Comparison of ENCODE assay signal across 10 mouse cellular contexts in genomic region chr14:21087390-21088060, GRCm38 (mm10). TPM values are rescaled to one million over a fixed set of nuclear protein-coding genes. Genes with fewer than 3 reads are reported as not detected.
DNase-seq lines count a peak whose midpoint lies in the region; ATAC-seq and TF ChIP-seq lines count a peak whose summit lies in the region.
"Had no signal": no experiment of that assay in that cellular context is flagged by ENCODE, and none has a peak within 500 bp of the region (broad histone marks: within the 10 kb centered on the region; RNA-seq: fewer than 3 reads in every experiment).

No protein-coding gene starts in this region.

- WGBS in lung, embryonic 16.5 days = 58% methylated on average over 4 of the region's 4 CpGs
- 54% methylated on average over 4 of the region's 4 CpGs for WGBS in kidney, postnatal 0 days
- 42% methylated on average over 4 of the region's 4 CpGs for WGBS in stomach, embryonic 15.5 days

- no peak overlapping the region; the same call in 1 of the 2 replicates for H3K4me2 ChIP-seq in lung, embryonic 16.5 days (ENCODE audit: low read depth, low read length)
- no peak overlapping the region for H3K4me2 ChIP-seq in kidney, postnatal 0 days (ENCODE audit: low read length)
- 0 out of 2 replicates have a peak overlapping the region, but pooled peaks have one; percentile 4 for H3K4me2 ChIP-seq in stomach, embryonic 15.5 days

- no peaks in the 10 kb centered on the region for H3K36me3 ChIP-seq in lung, embryonic 16.5 days (ENCODE audit: control insufficient read depth, insufficient read depth, low read length)
- no peaks in the 10 kb centered on the region for H3K36me3 ChIP-seq in kidney, postnatal 0 days (ENCODE audit: insufficient read depth, low read length)
- no peaks in the 10 kb centered on the region for H3K36me3 ChIP-seq in stomach, embryonic 15.5 days

- no peak overlapping the region for H3K4me3 ChIP-seq in gastrocnemius, adult 2 months
- H3K4me3 ChIP-seq in lung, embryonic 16.5 days (ENCODE audit: low read length) = no peak overlapping the region
- no peak overlapping the region for H3K4me3 ChIP-seq in kidney, postnatal 0 days (replicated peaks; ENCODE audit: low read depth, low read length)
- no peak overlapping the region for H3K4me3 ChIP-seq in stomach, embryonic 15.5 days (replicated peaks)

- intact Hi-C loops in gastrocnemius, adult 2 months (cut with DNase I) = no loop called here

- ATAC-seq in lung, embryonic 16.5 days (ENCODE audit: low read depth) = no peak
- no peak for ATAC-seq in kidney, postnatal 0 days (replicated peaks; ENCODE audit: low FRiP score, low read depth)
- no peak for ATAC-seq in stomach, embryonic 15.5 days (ENCODE audit: insufficient read depth, low FRiP score, low read depth)

- DNase-seq in gastrocnemius, adult 2 months = no peak
- no peak for DNase-seq in gastrocnemius, adult 18-20 months (ENCODE audit: low spot score)
- DNase-seq in lung, postnatal 25 days (ENCODE audit: low spot score) = no peak
- DNase-seq in kidney, postnatal 0 days (ENCODE audit: low spot score) = peak; percentile 42
- no peak for DNase-seq in cerebellum, adult 18-20 months
- DNase-seq in gastrocnemius, adult 8-10 months (ENCODE audit: low spot score in 2 of 2) = no peak
- DNase-seq: cerebellum, adult 8-10 months; right cerebral cortex, postnatal 4 days had no signal

- H3K9me3 ChIP-seq in lung, embryonic 16.5 days (ENCODE audit: control insufficient read depth, low read length) = no peaks in the 10 kb centered on the region
- H3K9me3 ChIP-seq in kidney, postnatal 0 days (replicated peaks; ENCODE audit: low read length) = no peaks in the 10 kb centered on the region
- no peaks in the 10 kb centered on the region for H3K9me3 ChIP-seq in stomach, embryonic 15.5 days

- H3K27me3 ChIP-seq in lung, embryonic 16.5 days (ENCODE audit: control insufficient read depth, insufficient read depth, low read depth, low read length) = no peaks in the 10 kb centered on the region
- H3K27me3 ChIP-seq in kidney, postnatal 0 days (ENCODE audit: insufficient read depth, low read length) = no peaks in the 10 kb centered on the region
- H3K27me3 ChIP-seq in stomach, embryonic 15.5 days (replicated peaks) = no peaks in the 10 kb centered on the region

- peak overlapping the region; percentile 82 for H3K27ac ChIP-seq in gastrocnemius, adult 2 months
- peak overlapping the region; percentile 66 for H3K27ac ChIP-seq in lung, embryonic 16.5 days (ENCODE audit: low read length)
- peak overlapping the region; percentile 80 for H3K27ac ChIP-seq in kidney, postnatal 0 days
- peak overlapping the region; percentile 65 for H3K27ac ChIP-seq in stomach, embryonic 15.5 days

- TF ChIP-seq CTCF in gastrocnemius, adult 2 months (IDR thresholded peaks at IDR 0.05) = no peak
- no peak for TF ChIP-seq CTCF in kidney, postnatal 0 days (IDR thresholded peaks at IDR 0.05; ENCODE audit: low read depth)

- 0 out of 2 replicates have a peak overlapping the region, but pooled peaks have one; percentile 37 for H3K9ac ChIP-seq in lung, embryonic 16.5 days (ENCODE audit: low read length)
- 0 out of 2 replicates have a peak overlapping the region, but pooled peaks have one; percentile 25 for H3K9ac ChIP-seq in kidney, postnatal 0 days (ENCODE audit: low read depth, low read length)
- H3K9ac ChIP-seq in stomach, embryonic 15.5 days = no peak overlapping the region

- peaks cover 26% of the 10 kb centered on the region for H3K4me1 ChIP-seq in lung, embryonic 16.5 days (replicated peaks; ENCODE audit: control insufficient read depth, insufficient read depth, low read length)
- H3K4me1 ChIP-seq in kidney, postnatal 0 days (replicated peaks; ENCODE audit: insufficient read depth, low read length) = peaks cover 10% of the 10 kb centered on the region
- peaks cover 14% of the 10 kb centered on the region for H3K4me1 ChIP-seq in stomach, embryonic 15.5 days

RNA-seq across cellular contexts. Expression of gene Adk, which starts 35.2 kb away (rescaled TPM):
- total RNA-seq in gastrocnemius, adult 2 months (2021) = 100 to 1,000 TPM in 1 of 2 experiments, 10 to 100 TPM in 1; 77.1 to 152 TPM
- total RNA-seq in gastrocnemius, adult 18-20 months (2021) = 100 to 1,000 TPM; 106 to 111 TPM
- 195 TPM in 2 replicates for polyA plus RNA-seq in lung, embryonic 16.5 days (2015; fragmentation: Nextera tagmentation; extraction: Ambion mirVana)
- 193 and 196 TPM in 2 replicates for polyA plus RNA-seq in kidney, postnatal 0 days (2015; fragmentation: Nextera tagmentation; extraction: Ambion mirVana)
- polyA plus RNA-seq in stomach, embryonic 15.5 days (2015; fragmentation: Nextera tagmentation; extraction: Ambion mirVana) = 167 and 178 TPM in 2 replicates
- total RNA-seq in gastrocnemius, adult 8-10 months (2022) = 100 to 1,000 TPM in 2 of 4 experiments, 10 to 100 TPM in 2; 88.2 to 104 (median 99.2) TPM

RNA-seq across cellular contexts. Expression of gene Ap3m1, which starts 35.2 kb away (rescaled TPM):
- 10 to 100 TPM; 34.6 to 41.0 TPM for total RNA-seq in gastrocnemius, adult 2 months (2021)
- total RNA-seq in gastrocnemius, adult 18-20 months (2021) = 10 to 100 TPM; 32.3 to 34.3 TPM
- polyA plus RNA-seq in lung, embryonic 16.5 days (2015; fragmentation: Nextera tagmentation; extraction: Ambion mirVana) = 63.9 and 83.5 TPM in 2 replicates
- polyA plus RNA-seq in kidney, postnatal 0 days (2015; fragmentation: Nextera tagmentation; extraction: Ambion mirVana) = 50.7 and 55.4 TPM in 2 replicates
- 60.2 and 63.8 TPM in 2 replicates for polyA plus RNA-seq in stomach, embryonic 15.5 days (2015; fragmentation: Nextera tagmentation; extraction: Ambion mirVana)
- total RNA-seq in gastrocnemius, adult 8-10 months (2022) = 10 to 100 TPM; 27.9 to 33.0 (median 30.6) TPM
